Mouse (Mus musculus) G1E (cell line): Measurements from ENCODE around the gene Hexim1.

ENCODE experiments used
- CTCF ChIP-seq: IDR thresholded peaks from 2 replicates; pipeline ENCODE4 v1.5.1; 2012; ENCODE audit warnings: low read depth, low read length, inconsistent platforms, mixed read lengths
- GATA1 ChIP-seq: IDR thresholded peaks from 2 replicates; pipeline ENCODE4 v1.6.1; 2012; ENCODE audit warnings: borderline replicate concordance, low read length, inconsistent platforms, mixed read lengths
- GATA2 ChIP-seq: IDR thresholded peaks from 2 replicates; pipeline ENCODE4 v1.6.1; 2012; ENCODE audit warnings: low read depth, low read length, inconsistent platforms, borderline replicate concordance
- TAL1 ChIP-seq: conservative IDR thresholded peaks from 2 replicates; pipeline ENCODE4 v1.6.1; 2012; ENCODE audit warnings: low read depth, low read length, inconsistent platforms, mixed read lengths

DNA sequence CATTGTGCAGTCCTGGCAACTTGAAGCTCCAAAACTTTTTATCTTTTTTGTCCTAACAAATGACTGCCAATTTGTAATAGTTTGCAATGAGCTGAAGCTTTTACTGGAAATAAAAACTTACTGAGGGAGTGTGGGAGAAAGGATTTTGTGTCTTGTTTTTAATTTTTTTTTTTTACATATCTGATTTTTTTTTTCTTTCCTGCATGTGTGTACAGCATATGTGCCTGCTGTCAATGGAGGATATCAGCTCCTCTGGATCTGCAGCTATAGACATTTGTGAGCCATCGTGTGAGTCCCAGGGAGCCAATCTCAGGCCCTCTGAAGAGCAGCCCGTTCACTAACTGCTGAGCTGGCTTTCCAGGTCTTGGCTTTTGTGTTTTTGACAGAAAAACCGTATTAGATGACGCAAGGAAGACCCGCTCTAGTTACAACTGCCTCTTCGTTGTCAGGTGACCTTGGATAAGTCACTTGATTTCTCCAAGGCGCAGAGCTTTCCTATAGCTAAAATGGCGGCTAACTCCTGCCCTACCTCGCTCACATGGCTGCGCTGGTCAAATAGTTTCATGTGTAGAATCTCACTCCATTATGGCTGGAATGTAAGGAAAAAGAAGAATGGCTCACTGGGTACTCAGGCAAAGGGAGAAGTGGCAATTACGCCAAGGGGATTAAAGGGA lies 1.6 kb upstream of the Hexim1 start:
- TF ChIP-seq TAL1 (no peak), GATA1 (no peak), CTCF (no peak), GATA2 (no peak)
